Mouse (Mus musculus) MEL (cell line): Measurements from ENCODE around the gene Dglucy. TPM values are rescaled to one million over a fixed set of nuclear protein-coding genes. Genes with fewer than 3 reads are reported as not detected.

Experiments used
- DNase-seq: peaks from one replicate; pipeline ENCODE4 v3.0.0; 2011; ENCODE audit warnings: low read depth, low spot score
- H3K27ac ChIP-seq: 2 replicates; pipeline ENCODE4 v1.5.1; 2012; ENCODE audit warnings: low read depth, mild to moderate bottlenecking, control low read depth, low read length, moderate library complexity; ENCODE audit not compliant: control insufficient read depth
- H3K27me3 ChIP-seq, 2 experiments: fragments of 150-350 bp in 1 of 2; sonication (generic) in 1 of 2; 2 replicates each; pipeline ENCODE4 v1.6.1; 2012; ENCODE audit warnings: low read length in 2 of 2, mild to moderate bottlenecking in 2 of 2, improper control_type of control experiment in 1 of 2, moderate library complexity in 1 of 2; ENCODE audit not compliant: insufficient read depth in 2 of 2, control insufficient read depth in 1 of 2
- H3K36me3 ChIP-seq, 2 experiments: 2 replicates each; pipeline ENCODE4 v1.6.1; 2012 to 2014; ENCODE audit warnings: low read length in 2 of 2, improper control_type of control experiment in 1 of 2, inconsistent platforms in 1 of 2, mild to moderate bottlenecking in 1 of 2; ENCODE audit not compliant: insufficient read depth in 2 of 2, control insufficient read depth in 1 of 2
- H3K4me1 ChIP-seq, 2 experiments: fragments of 150-350 bp in 1 of 2; sonication (generic) in 1 of 2; 2 replicates each; pipeline ENCODE4 v1.6.1; 2012; ENCODE audit warnings: low read length in 2 of 2, improper control_type of control experiment in 1 of 2, mild to moderate bottlenecking in 1 of 2; ENCODE audit not compliant: insufficient read depth in 2 of 2, control insufficient read depth in 1 of 2
- H3K4me3 ChIP-seq, 2 experiments: fragments of 150-350 bp in 1 of 2; sonication (generic) in 1 of 2; 2 replicates each; pipeline ENCODE4 v1.5.1; 2012; ENCODE audit warnings: low read depth in 2 of 2, low read length in 2 of 2, mild to moderate bottlenecking in 2 of 2, moderate library complexity in 2 of 2, control low read depth in 1 of 2, improper control_type of control experiment in 1 of 2; ENCODE audit not compliant: control insufficient read depth in 1 of 2, insufficient read depth in 1 of 2
- H3K79me2 ChIP-seq: 2 replicates; pipeline ENCODE4 v1.6.1; 2012; ENCODE audit warnings: mild to moderate bottlenecking, low read length, moderate library complexity; ENCODE audit not compliant: control insufficient read depth, poor library complexity, insufficient read depth
- H3K9ac ChIP-seq: 2 replicates; pipeline ENCODE4 v1.6.1; 2012; ENCODE audit warnings: low read depth, mild to moderate bottlenecking, control low read depth, low read length, moderate library complexity; ENCODE audit not compliant: control insufficient read depth, poor library complexity, severe bottlenecking
- H3K9me3 ChIP-seq: fragments of 150-350 bp; sonication (generic); replicated peaks from 2 replicates; pipeline ENCODE4 v1.6.1; 2012; ENCODE audit warnings: mild to moderate bottlenecking, low read length, improper control_type of control experiment, moderate library complexity; ENCODE audit not compliant: insufficient read depth
- BHLHE40 ChIP-seq: IDR thresholded peaks from 2 replicates; pipeline ENCODE4 v1.6.1; 2012; ENCODE audit warnings: low read depth, mild to moderate bottlenecking, inconsistent platforms, low read length, improper control_type of control experiment, borderline replicate concordance
- HCFC1 ChIP-seq: IDR thresholded peaks from 2 replicates; pipeline ENCODE4 v1.6.1; 2012; ENCODE audit warnings: low read depth, mild to moderate bottlenecking, inconsistent platforms, low read length, improper control_type of control experiment, moderate library complexity
- KAT2A ChIP-seq: conservative IDR thresholded peaks from 2 replicates; pipeline ENCODE4 v1.6.1; 2012; ENCODE audit warnings: low read depth, low read length, improper control_type of control experiment, inconsistent platforms
- MAZ ChIP-seq: IDR thresholded peaks from 2 replicates; pipeline ENCODE4 v1.6.1; 2012; ENCODE audit warnings: low read depth, mild to moderate bottlenecking, inconsistent platforms, low read length, improper control_type of control experiment
- MEF2A ChIP-seq: IDR thresholded peaks from 2 replicates; pipeline ENCODE4 v1.6.1; 2014; ENCODE audit warnings: low read depth, mild to moderate bottlenecking, inconsistent platforms, low read length, improper control_type of control experiment; ENCODE audit not compliant: poor library complexity, insufficient replicate concordance, severe bottlenecking; ENCODE audit errors: extremely low read depth
- MYB ChIP-seq: IDR thresholded peaks from 2 replicates; pipeline ENCODE4 v1.6.1; 2011; ENCODE audit warnings: mild to moderate bottlenecking, low read depth, low read length, improper control_type of control experiment
- MYC ChIP-seq: IDR thresholded peaks from 2 replicates; pipeline ENCODE4 v1.6.1; 2011; ENCODE audit warnings: low read depth, mild to moderate bottlenecking, low read length, improper control_type of control experiment, moderate library complexity
- NELFE ChIP-seq: IDR thresholded peaks from 2 replicates; pipeline ENCODE4 v1.6.1; 2011; ENCODE audit warnings: low read depth, low read length, improper control_type of control experiment
- NRF1 ChIP-seq: IDR thresholded peaks from 2 replicates; pipeline ENCODE4 v1.6.1; 2014; ENCODE audit warnings: low read depth, mild to moderate bottlenecking, inconsistent platforms, low read length, improper control_type of control experiment, moderate library complexity; ENCODE audit not compliant: poor library complexity, insufficient read depth, severe bottlenecking
- POLR2AphosphoS5 ChIP-seq: IDR thresholded peaks from 2 replicates; pipeline ENCODE4 v1.6.1; 2012; ENCODE audit warnings: low read depth, borderline replicate concordance, mild to moderate bottlenecking, inconsistent platforms, low read length, moderate library complexity, mixed read lengths
- SMC3 ChIP-seq: IDR thresholded peaks from 2 replicates; pipeline ENCODE4 v1.6.1; 2011; ENCODE audit warnings: low read depth, low read length, improper control_type of control experiment
- TAL1 ChIP-seq: IDR thresholded peaks from 2 replicates; pipeline ENCODE4 v1.6.1; 2012; ENCODE audit warnings: mild to moderate bottlenecking, inconsistent platforms, low read length, moderate library complexity, mixed read lengths
- TBP ChIP-seq: IDR thresholded peaks from 2 replicates; pipeline ENCODE4 v1.8.0; 2011; ENCODE audit warnings: low read depth, low read length, improper control_type of control experiment
- TCF12 ChIP-seq: IDR thresholded peaks from 2 replicates; pipeline ENCODE4 v1.6.1; 2014; ENCODE audit warnings: low read depth, mild to moderate bottlenecking, inconsistent platforms, low read length, improper control_type of control experiment, moderate library complexity
- USF1 ChIP-seq: IDR thresholded peaks from 2 replicates; pipeline ENCODE4 v1.6.1; 2014; ENCODE audit warnings: low read depth, mild to moderate bottlenecking, inconsistent platforms, low read length, improper control_type of control experiment, moderate library complexity
- USF2 ChIP-seq, 2 experiments: IDR thresholded peaks; 2 replicates each; pipeline ENCODE4 v1.6.1; 2011 to 2012; ENCODE audit warnings: improper control_type of control experiment in 2 of 2, low read length in 2 of 2, borderline replicate concordance in 1 of 2, inconsistent platforms in 1 of 2, low read depth in 1 of 2, mild to moderate bottlenecking in 1 of 2; ENCODE audit not compliant: insufficient read depth in 1 of 2
- ZC3H11A ChIP-seq: IDR thresholded peaks from 2 replicates; pipeline ENCODE4 v1.6.1; 2012; ENCODE audit warnings: low read depth, mild to moderate bottlenecking, inconsistent platforms, low read length, improper control_type of control experiment
- ZKSCAN1 ChIP-seq: IDR thresholded peaks from 2 replicates; pipeline ENCODE4 v1.6.1; 2012; ENCODE audit warnings: low read depth, mild to moderate bottlenecking, inconsistent platforms, low read length, improper control_type of control experiment, moderate library complexity
- ZMIZ1 ChIP-seq: IDR thresholded peaks from 2 replicates; pipeline ENCODE4 v1.6.1; 2012; ENCODE audit warnings: low read depth, mild to moderate bottlenecking, inconsistent platforms, low read length, improper control_type of control experiment, moderate library complexity
- polyA plus RNA-seq, 2 experiments: library from polyadenylated mRNA; stranded (reverse) in 1 of 2; unstranded in 1 of 2; fragments of >175 nt in 1 of 2; fragments of >200 nt in 1 of 2; gene quantifications; 2 replicates each; pipeline versions ENCODE4 v1.2.1 to v1.2.4; 2012; ENCODE audit warnings: low replicate concordance in 2 of 2, low read depth in 1 of 2; ENCODE audit not compliant: insufficient read length in 2 of 2, insufficient read depth in 1 of 2, missing spikeins in 1 of 2
- total RNA-seq: library from RNA; depleted of rRNA; stranded (reverse); fragments of 300-350 nt; gene quantifications from 2 replicates; pipeline ENCODE4 v1.2.3, GENCODE M21; 2012

Gene Dglucy
- total and polyA plus RNA-seq, 3 experiments: 0.03 TPM; not detected in 2

GRCm38 (mm10) chr12:100764329-100765018, 14.4 kb upstream of the Dglucy start:
- Histone ChIP-seq H3K4me3 (peak overlapping the region; percentile 47 to 68), H3K9me3 (no peaks in the 10 kb centered on the region), H3K27me3 (no peaks in the 10 kb centered on the region), H3K27ac (peak overlapping the region; percentile 33), H3K9ac (peak overlapping the region; percentile 56), H3K4me1 (0 out of 4 replicates have a peak, but pooled peaks cover 2 to 11% of the 10 kb centered on the region in 2 experiments), H3K79me2 (no peaks in the 10 kb centered on the region), H3K36me3 (peaks cover 0 to 4% of the 10 kb centered on the region in 2 experiments; a peak in 2 of 4 replicates)
- DNase-seq: peak; percentile 45
- TF ChIP-seq ZKSCAN1 (no peak), HCFC1 (0 out of 2 replicates have a peak, but pooled peaks have one; percentile 37)

- Histone ChIP-seq H3K9ac (no peak overlapping the region), H3K79me2 (no peaks in the 10 kb centered on the region), H3K27me3 (no peaks in the 10 kb centered on the region), H3K4me3 (no peak overlapping the region), H3K9me3 (no peaks in the 10 kb centered on the region), H3K4me1 (0 out of 4 replicates have a peak, but pooled peaks cover under 1 to 3% of the 10 kb centered on the region in 2 experiments)
- TF ChIP-seq TCF12 (no peak), NRF1 (no peak), NELFE (no peak), TAL1 (no peak), TBP (no peak), POLR2AphosphoS5 (no peak), MYC (no peak), MEF2A (no peak), BHLHE40 (no peak), ZMIZ1 (no peak), ZC3H11A (no peak), MAZ (no peak), ZKSCAN1 (no peak), USF2 (IDR thresholded peaks at IDR 0.05; ENCODE audit: borderline replicate concordance in 1 of 2, insufficient read depth in 1 of 2, low read depth in 1 of 2, low read length in 2 of 2) (no peak), USF1 (no peak), SMC3 (no peak), KAT2A (no peak), MYB (no peak)
- TF ChIP-seq, all 39 proteins: peak for 0
- Histone ChIP-seq H3K27ac (no peak overlapping the region), H3K36me3 (peaks cover 0 to 3% of the 10 kb centered on the region in 2 experiments; a peak in 2 of 4 replicates)
- no peak for DNase-seq
Observed at GRCm38 (mm10) chr12:100769871-100770270, 9.0 kb upstream of the Dglucy start.
